Mouse (Mus musculus): ENCODE measurements around the gene 1700008O03Rik. TPM values are rescaled to one million over a fixed set of nuclear protein-coding genes. Genes with fewer than 3 reads are reported as not detected.

Gene 1700008O03Rik
- polyA plus RNA-seq, 1 experiment, result 0.43 TPM

DNA sequence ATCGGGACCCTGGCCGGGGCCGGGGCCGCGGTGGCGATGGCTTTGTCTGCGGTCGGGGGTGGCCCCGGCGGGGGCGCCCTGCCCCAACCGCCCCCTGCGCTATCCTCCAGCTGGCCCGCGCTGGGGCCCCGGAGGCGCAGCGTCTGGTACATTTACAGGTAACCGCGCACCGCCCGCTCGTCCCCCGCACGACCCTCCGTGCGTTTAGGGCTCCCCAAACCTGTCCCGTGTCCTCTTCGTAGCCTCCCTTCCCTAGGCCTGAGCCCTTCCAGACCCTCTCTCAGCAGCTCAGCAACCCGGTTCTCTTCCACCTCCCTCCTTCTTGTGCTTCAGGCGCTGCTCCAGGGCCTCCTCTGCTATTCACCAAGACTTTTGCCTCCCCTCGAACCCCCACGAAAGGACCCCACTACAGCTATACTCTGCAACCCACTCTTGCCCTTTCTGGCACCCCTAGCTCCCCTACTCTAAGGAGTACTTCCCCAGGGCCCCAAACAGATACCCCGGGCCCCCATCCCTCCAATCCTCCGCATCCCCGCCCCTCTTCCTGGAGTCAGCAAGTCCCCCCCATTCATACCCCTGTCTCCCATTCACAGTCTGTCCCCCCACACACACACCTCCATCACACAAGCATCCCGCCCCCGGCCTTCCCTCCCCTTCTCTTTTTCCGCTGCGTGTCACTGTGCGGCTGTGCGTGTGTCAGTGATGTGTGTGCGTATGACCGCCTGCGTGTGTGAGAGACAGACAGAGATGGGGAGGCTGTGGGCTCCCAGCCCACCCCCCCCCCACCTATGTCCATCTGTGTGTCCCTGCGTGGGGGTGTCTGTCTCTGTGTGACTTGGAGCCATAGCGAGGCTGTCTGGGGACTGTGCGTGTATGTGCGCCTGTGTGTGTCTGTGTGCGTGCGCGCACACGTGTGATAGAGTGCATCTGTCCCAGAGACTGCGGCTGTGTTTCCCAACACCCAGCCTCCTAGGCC lies 49.3 kb downstream of the 1700008O03Rik start:
- H3K4me3 ChIP-seq (ENCODE audit: low read depth, low read length), result no peak overlapping the region
- no peak for TF ChIP-seq CTCF (IDR thresholded peaks at IDR 0.05; ENCODE audit: extremely low read depth, insufficient read length, insufficient replicate concordance, low read depth, low read length)
- no peak for TF ChIP-seq POLR2A (IDR thresholded peaks at IDR 0.05; ENCODE audit: low read depth, low read length)
- H3K4me1 ChIP-seq (ENCODE audit: control insufficient read depth, insufficient read depth, insufficient read length, low read length), result no peaks in the 10 kb centered on the region
- H3K27ac ChIP-seq (ENCODE audit: insufficient read depth, low read depth, low read length), result no peak overlapping the region
- H3K27me3 ChIP-seq (ENCODE audit: control insufficient read depth, insufficient read depth, low read length), result peaks cover 21% of the 10 kb centered on the region
- H3K36me3 ChIP-seq (ENCODE audit: control insufficient read depth, insufficient read depth, low read length), result no peaks in the 10 kb centered on the region
- 4% methylated on average over 51 of the region's 54 CpGs for WGBS

- peaks cover 21% of the 10 kb centered on the region for H3K27me3 ChIP-seq (ENCODE audit: control insufficient read depth, insufficient read depth, low read length)
- no peak overlapping the region for H3K27ac ChIP-seq (ENCODE audit: insufficient read depth, low read depth, low read length)
- TF ChIP-seq POLR2A (IDR thresholded peaks at IDR 0.05; ENCODE audit: low read depth, low read length) (no peak), CTCF (IDR thresholded peaks at IDR 0.05; ENCODE audit: extremely low read depth, insufficient read length, insufficient replicate concordance, low read depth, low read length) (no peak)
- WGBS, result 5% methylated on average over 22 of the region's 40 CpGs
- no peaks in the 10 kb centered on the region for H3K36me3 ChIP-seq (ENCODE audit: control insufficient read depth, insufficient read depth, low read length)
- H3K4me1 ChIP-seq (ENCODE audit: control insufficient read depth, insufficient read depth, insufficient read length, low read length), result no peaks in the 10 kb centered on the region
- H3K4me3 ChIP-seq (ENCODE audit: low read depth, low read length), result no peak overlapping the region
Observed at GRCm38 (mm10) chr7:44335031-44335878, 50.4 kb downstream of the 1700008O03Rik start.

GRCm38 (mm10) chr7:44334139-44334538 lies 51.5 kb downstream of the 1700008O03Rik start:
- TF ChIP-seq POLR2A (IDR thresholded peaks at IDR 0.05; ENCODE audit: low read depth, low read length) (no peak), CTCF (IDR thresholded peaks at IDR 0.05; ENCODE audit: extremely low read depth, insufficient read length, insufficient replicate concordance, low read depth, low read length) (no peak)
- 59% methylated on average over 14 of the region's 14 CpGs for WGBS
- Histone ChIP-seq H3K27ac (ENCODE audit: insufficient read depth, low read depth, low read length) (no peak overlapping the region), H3K36me3 (ENCODE audit: control insufficient read depth, insufficient read depth, low read length) (no peaks in the 10 kb centered on the region), H3K4me1 (ENCODE audit: control insufficient read depth, insufficient read depth, insufficient read length, low read length) (no peaks in the 10 kb centered on the region), H3K27me3 (ENCODE audit: control insufficient read depth, insufficient read depth, low read length) (peaks cover 21% of the 10 kb centered on the region), H3K4me3 (ENCODE audit: low read depth, low read length) (no peak overlapping the region)

GRCm38 (mm10) chr7:44332336-44332735 lies 53.3 kb downstream of the 1700008O03Rik start:
- WGBS, result 53% methylated on average over 3 of the region's 3 CpGs

DNA sequence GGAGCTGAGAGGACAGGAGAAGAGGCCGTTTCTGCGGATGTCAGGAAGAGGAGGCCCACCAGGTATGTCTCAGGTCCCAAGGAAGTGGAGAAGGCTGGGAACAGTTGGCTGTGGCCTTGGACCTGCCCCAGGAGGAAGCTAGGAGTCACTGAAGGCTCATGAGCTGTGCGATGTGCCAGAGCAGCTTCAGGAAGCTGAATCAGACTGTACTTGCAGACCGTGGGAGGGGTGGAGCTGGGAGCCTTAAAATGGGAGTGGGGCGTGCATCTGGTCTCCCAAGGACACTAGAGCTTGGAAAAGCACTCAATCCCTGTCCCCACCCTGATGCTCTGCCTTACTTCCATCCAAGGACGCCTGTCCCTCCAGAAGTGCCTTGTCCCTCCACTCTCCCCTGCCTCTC lies 59.0 kb downstream of the 1700008O03Rik start:
- no peaks in the 10 kb centered on the region for H3K36me3 ChIP-seq (ENCODE audit: control insufficient read depth, insufficient read depth, low read length)
- no peak overlapping the region for H3K4me3 ChIP-seq (ENCODE audit: low read depth, low read length)
- H3K27ac ChIP-seq (ENCODE audit: insufficient read depth, low read depth, low read length), result no peak overlapping the region
- H3K27me3 ChIP-seq (ENCODE audit: control insufficient read depth, insufficient read depth, low read length), result peaks cover 11% of the 10 kb centered on the region; the same call in 1 of the 2 replicates
- TF ChIP-seq CTCF (IDR thresholded peaks at IDR 0.05; ENCODE audit: extremely low read depth, insufficient read length, insufficient replicate concordance, low read depth, low read length), result no peak
- no peak for TF ChIP-seq POLR2A (IDR thresholded peaks at IDR 0.05; ENCODE audit: low read depth, low read length)
- WGBS, result 53% methylated on average over 6 of the region's 6 CpGs
- H3K4me1 ChIP-seq (ENCODE audit: control insufficient read depth, insufficient read depth, insufficient read length, low read length), result no peaks in the 10 kb centered on the region

More at GRCm38 (mm10) chr7:44332336-44332735, 53.3 kb downstream of the 1700008O03Rik start:
- H3K4me3 ChIP-seq (ENCODE audit: low read depth, low read length), result no peak overlapping the region
- peaks cover 26% of the 10 kb centered on the region for H3K27me3 ChIP-seq (ENCODE audit: control insufficient read depth, insufficient read depth, low read length)
- TF ChIP-seq POLR2A (IDR thresholded peaks at IDR 0.05; ENCODE audit: low read depth, low read length), result no peak
- no peak for TF ChIP-seq CTCF (IDR thresholded peaks at IDR 0.05; ENCODE audit: extremely low read depth, insufficient read length, insufficient replicate concordance, low read depth, low read length)
- no peaks in the 10 kb centered on the region for H3K36me3 ChIP-seq (ENCODE audit: control insufficient read depth, insufficient read depth, low read length)
- H3K27ac ChIP-seq (ENCODE audit: insufficient read depth, low read depth, low read length), result no peak overlapping the region
- no peaks in the 10 kb centered on the region for H3K4me1 ChIP-seq (ENCODE audit: control insufficient read depth, insufficient read depth, insufficient read length, low read length)

GRCm38 (mm10) chr7:44322290-44322689 lies 63.3 kb downstream of the 1700008O03Rik start:
- H3K27ac ChIP-seq (ENCODE audit: insufficient read depth, low read depth, low read length), result no peak overlapping the region
- no peak overlapping the region for H3K4me3 ChIP-seq (ENCODE audit: low read depth, low read length)
- TF ChIP-seq POLR2A (IDR thresholded peaks at IDR 0.05; ENCODE audit: low read depth, low read length) (no peak), CTCF (IDR thresholded peaks at IDR 0.05; ENCODE audit: extremely low read depth, insufficient read length, insufficient replicate concordance, low read depth, low read length) (no peak)
- H3K27me3 ChIP-seq (ENCODE audit: control insufficient read depth, insufficient read depth, low read length), result peaks cover 6% of the 10 kb centered on the region; the same call in 1 of the 2 replicates
- WGBS, result 88% methylated on average over 1 of the region's 1 CpGs
- no peaks in the 10 kb centered on the region for H3K36me3 ChIP-seq (ENCODE audit: control insufficient read depth, insufficient read depth, low read length)
- no peaks in the 10 kb centered on the region for H3K4me1 ChIP-seq (ENCODE audit: control insufficient read depth, insufficient read depth, insufficient read length, low read length)
